Mouse (Mus musculus) gastrocnemius, postnatal 14 days (tissue): Measurements from ENCODE around the gene Ahnak2. TPM values are rescaled to one million over a fixed set of nuclear protein-coding genes. Genes with fewer than 3 reads are reported as not detected.

Experiments used
- DNase-seq: peaks from one replicate; pipeline ENCODE4 v3.0.0; 2021; ENCODE audit warnings: mixed read lengths
- intact Hi-C: fragments of 180-260 bp; cut with DNase I; formaldehyde crosslinking; loops from one replicate; pipeline ENCODE4 v1.15.1; 2025; ENCODE audit warnings: low total_unique reads
- total RNA-seq, 2 experiments: library from RNA; stranded (reverse); gene quantifications; 2 replicates each; pipeline ENCODE4 v1.2.3; 2021

Gene Ahnak2
- total RNA-seq, 2 experiments from 2014 or later: 7.8 to 11.3 TPM

DNA sequence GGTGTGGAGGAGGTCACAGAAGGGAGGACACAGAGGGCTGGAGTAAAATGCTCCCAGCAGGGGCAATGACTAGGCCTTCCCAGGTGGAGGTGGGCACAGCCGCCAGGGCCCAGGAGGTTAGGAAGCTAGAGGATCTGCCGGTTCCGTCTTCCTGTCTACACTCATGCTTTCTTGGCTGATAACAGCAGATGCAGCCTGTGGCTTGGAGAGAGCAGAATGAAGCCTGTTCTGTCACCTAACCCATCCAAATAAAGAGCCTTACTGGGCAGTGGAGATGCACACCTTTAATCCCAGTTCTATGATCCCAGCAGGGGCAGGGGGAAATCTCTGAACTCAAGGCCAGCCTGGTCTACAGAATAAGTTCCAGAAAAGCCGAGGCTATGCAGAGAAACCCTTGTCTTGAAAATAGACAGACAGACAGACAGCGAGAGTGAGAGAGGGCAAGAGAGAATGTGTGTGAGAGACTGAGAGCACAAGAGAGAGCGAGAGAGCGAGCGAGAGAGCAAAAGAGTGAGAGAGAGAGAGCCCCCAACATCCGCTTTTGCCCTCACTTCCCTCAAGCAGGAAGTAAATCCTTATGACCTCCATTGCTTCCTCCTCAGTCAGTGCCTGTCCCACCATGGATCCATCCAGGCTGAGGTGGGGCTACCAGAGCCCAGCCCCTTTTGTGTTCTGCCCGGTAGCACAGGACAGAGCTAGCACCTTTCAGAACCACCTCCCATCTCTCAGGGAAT lies 3.1 kb downstream of the Ahnak2 start:
- intact Hi-C loops: no loop called here
- peak; percentile 4 for DNase-seq

DNA sequence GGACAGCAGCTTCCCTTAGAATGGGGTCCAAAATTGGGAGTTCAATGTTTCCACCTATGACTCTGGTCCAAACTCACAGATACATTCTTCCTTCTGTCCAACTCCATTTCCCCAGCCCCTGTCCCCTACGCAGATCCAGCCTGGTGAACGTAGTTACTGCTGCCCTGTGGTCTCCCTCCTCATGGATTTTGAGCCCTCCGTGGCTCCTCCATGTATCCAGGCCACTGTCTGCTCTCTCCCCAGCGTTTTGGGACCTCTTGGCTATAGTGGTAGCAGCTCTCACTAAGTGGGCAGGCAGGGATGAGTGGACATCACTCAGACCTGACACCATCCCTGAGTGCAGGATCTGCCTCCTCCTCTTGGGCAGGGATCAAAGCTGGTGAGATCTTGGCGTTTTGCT lies 3.7 kb downstream of the Ahnak2 start:
- DNase-seq: no peak
- intact Hi-C loops: no loop called here

DNA sequence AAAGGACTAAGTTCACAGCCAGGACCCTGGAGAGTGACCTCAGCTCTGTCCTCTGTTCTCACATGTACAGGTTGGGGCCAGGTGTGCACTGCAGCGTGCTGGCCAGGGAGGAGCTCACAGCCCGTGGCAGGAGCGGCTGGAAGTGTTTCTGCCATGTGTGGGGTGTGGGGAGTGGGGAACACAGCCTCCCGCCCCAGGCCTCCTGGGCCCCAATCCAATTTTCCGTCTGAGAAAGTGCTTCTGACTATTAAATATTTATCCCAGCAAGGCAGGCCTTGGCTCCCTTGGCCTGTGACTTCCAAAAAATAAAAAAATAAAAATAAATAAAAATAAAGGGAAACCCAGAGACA lies 4.2 kb downstream of the Ahnak2 start:
- intact Hi-C loops: no loop called here
- peak; percentile 41 for DNase-seq

DNA sequence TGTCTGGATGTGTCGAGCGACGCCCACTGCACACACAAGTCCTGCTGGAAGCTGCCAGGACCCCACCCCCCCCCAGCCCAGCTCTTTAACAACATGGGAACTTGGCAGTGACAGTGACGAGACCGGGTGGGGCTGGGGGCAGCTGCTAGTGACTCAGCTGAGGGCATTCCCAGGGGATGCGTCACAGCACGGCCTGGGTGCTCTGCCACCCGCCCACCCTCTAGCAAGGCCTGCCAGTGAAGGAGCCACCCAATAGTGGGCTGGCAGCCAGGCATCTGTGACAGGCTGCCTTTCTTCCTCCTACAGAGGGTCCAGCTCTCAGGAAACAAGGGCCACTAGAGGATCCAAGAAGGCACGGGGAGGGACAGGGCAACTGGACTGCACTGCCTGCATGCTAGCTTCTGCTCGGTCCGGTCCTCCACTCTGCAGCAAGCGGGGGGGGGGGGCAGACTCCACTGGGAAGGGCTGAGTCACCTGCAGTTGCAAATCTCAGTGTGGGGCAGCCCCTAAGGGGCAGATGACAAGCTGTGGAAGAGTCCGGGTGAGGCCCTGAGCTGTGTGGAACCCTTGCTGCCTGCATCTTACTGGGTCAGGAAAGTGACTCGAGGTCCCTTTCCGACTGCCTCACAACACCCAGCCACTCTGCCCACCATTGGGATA lies 4.7 kb downstream of the Ahnak2 start:
- peak; percentile 40 for DNase-seq
- intact Hi-C loops: no loop called here

DNA sequence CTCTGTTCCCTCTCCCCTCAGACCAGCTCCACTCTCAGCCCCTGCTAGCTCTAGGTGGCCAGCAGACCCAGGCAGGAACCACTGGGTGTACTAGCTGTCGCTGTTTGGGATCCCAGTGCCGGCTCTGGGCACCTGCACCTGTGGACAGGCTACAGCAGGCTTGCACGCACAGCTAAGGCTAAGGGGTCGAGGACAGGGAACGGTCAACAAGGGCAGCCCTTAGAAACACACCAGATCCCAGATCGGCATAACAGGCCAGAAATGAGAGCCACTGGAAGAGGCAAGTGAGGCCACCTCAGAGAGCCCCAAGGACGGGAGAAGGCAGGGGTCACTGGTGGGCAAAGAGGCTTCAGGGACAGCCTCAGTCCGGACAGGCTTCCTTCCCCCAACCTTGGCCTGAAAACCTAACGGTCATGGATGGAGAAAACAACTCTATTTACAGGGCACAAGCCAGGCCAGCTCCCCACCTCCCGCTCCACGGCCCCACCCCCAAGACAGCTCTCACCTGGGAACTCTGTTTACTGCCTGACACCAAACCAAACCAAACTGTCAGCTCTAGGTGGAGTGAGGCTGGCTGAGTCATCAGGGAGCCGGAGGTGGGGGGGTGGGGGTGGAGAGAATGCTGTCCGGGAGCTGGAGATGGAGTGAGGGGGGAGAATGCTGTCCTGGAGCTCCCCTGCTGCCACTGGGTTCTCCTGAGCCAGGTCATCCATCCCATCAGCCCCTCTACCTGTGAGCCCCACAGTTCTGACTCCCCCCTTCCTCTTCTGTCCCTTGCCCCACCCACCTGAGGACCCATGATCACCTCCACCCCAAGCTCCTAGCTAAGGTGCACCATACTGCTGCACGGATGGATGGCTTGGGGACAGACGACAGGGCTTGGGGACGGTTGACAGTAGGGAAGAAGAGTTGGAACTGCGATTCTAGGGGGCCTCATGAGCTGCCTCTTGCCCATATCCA lies 5.6 kb downstream of the Ahnak2 start:
- DNase-seq: no peak
- intact Hi-C loops: no loop called here

DNA sequence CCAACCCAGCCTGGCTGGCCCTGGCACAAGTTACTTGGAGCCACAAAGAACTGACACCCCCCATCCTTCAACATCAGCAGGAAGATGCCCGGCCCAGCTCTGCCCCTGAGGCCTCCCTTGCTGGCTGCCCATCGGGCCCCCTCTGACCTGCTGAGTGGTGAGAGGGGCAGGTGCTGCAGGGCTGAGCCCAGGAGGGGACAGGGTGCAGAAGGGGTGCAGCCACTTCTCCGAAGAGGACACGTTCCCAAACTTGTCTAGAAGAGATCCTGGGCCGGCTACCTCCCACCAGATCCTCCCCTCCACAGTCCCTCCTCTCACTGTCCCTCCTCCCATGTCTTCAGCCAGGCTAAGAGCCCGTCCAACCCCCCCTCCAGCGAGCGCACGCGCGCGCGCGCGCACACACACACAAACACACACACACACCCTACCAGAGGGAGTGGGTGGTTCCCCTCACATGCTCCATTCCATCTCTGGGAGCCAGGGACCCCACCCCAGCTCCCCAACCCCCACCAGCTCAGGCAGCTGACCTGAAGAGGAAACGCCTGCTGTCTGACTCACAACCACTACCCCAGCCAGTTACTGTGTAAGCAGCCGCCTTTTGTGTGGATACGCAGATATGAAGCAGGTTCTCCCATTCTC lies 6.9 kb downstream of the Ahnak2 start:
- DNase-seq: peak; percentile 71
- intact Hi-C loops: no loop called here

DNA sequence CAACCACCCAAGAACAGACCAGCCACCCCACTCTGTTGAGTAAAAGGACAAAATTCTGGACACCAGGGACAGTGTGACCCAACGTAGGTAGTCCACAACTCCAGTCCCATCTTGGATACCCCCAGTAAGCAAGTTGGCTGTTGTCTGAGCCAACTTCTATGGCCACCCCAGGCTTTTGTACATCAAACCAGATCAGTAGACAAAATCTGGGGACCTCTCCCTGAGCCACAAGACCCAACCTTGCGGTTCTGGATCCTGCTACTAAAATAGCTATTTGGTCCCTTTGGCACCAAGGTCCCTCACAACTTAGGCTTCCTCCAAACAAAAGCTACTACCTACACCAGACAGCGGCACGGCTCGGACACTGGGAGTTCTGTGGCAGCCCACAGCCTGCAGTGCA lies 7.5 kb downstream of the Ahnak2 start:
- intact Hi-C loops: no loop called here
- DNase-seq: no peak

DNA sequence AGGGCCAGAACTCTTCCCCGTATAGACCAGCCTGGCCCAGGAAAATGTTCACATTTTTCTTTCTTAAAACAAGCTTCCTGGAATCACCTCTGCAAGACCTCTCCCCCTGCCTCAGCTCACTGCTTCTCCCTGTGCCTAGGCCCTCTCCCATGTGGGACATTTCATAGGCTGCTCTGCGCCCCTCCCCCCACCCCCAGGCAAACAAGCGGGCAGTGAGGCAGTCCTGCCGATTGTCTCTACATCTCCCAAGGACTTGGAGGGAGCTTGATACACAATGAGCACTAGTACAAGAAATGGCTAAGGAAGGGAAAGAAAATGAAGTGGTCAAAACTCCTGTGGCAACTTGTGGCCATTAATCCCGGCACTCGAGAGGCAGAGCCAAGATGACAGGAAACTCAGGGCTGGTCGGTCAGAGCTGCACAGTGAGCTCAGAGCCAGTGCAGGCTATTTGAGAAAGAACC lies 8.1 kb downstream of the Ahnak2 start:
- DNase-seq: no peak
- intact Hi-C loops: no loop called here

DNA sequence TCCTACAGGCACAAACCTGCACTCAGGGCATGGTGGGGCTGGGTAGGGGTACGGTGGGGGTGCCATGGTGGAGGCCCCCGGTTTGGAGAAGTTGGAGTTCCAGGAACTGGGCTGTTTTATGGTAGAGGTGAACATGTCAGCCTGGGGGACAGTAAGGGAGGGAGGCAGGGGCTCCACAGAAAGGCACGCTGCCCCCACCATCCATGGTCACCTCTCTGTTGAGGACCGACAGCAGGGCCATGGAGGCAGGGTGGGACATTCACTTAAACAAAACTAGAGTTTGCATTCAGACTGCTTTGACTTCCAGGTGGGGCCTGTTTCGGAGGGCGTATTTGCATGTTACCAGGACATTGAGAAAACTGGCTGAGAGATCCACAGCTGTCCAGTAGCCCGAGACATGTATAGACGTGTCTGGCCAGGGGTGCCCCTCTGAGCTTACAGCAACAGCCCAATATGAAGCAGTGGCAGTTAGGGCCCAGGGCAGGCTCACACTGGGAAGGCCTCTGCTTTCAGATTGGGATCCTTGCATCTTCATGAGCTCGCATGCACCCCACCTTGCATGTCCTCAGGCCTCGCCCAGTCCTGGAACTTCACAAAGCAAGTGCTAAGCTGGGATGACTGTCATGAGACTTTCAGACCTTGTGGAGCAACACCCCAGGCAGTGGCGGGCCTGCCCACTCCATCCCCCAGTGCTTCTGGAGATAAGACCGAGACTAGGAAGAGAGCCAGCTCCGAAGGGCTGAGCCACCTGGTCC lies 8.7 kb downstream of the Ahnak2 start:
- peak; percentile 47 for DNase-seq
- intact Hi-C loops: no loop called here

DNA sequence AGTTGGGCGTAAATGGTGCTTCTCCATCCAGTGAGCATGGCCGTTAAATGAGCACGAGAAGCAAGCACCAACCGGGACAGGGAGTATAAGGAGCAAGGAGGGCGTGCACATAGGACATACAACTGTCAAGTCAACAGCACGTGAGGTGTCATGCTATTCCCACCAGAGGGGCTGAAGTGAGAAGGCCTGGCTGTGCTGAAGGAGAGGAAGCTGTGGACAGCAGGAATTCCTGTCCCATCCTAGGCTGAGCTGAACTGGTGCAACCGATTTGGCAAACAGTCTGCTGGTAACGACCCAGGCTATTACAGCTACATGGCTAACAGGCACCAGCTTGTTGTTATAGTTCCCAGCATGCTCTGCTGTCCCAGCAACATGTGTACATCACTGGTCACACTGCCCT lies 11.4 kb downstream of the Ahnak2 start:
- intact Hi-C loops: no loop called here
- no peak for DNase-seq

DNA sequence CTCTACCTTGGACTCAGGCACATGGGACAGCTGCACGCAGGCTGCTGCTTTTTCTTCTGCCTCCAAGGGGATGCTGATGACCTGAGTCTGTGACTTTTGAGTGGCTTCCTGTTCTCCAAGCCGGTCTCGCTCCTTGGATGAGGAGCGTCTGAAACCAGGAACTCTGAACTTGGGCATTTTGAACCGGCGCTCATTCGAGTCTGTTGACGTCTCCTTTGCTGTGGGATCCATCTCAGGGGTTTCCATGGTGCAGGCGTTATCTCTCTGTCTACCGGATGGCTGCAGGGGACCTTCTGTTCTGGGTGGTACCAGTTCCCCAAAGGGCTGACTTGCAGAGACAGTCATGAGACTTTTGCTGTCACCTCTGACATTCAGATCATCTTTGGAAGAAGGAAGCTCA lies 28.0 kb downstream of the Ahnak2 start:
- intact Hi-C loops: no loop called here
- peak; percentile 1 for DNase-seq

DNA sequence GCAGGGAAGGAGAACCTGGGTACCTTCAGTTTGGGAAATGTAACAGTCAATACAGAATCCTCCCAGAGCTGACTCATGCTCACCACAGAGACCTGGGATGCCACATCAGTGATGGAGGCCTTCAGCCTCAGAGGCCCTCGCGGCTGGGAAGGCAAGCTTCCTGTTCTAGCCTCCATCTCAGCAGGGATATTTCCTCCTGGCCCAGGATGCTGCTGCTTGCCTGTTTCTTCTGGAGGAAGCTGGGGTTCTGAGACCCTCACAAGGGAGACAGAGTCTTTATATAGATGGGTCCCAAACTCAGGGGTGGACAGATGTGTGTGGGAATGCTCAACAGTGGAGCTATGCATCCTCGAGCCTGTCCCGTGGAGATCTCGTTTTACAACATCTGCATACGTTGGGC lies 28.4 kb downstream of the Ahnak2 start:
- peak; percentile 1 for DNase-seq

DNA sequence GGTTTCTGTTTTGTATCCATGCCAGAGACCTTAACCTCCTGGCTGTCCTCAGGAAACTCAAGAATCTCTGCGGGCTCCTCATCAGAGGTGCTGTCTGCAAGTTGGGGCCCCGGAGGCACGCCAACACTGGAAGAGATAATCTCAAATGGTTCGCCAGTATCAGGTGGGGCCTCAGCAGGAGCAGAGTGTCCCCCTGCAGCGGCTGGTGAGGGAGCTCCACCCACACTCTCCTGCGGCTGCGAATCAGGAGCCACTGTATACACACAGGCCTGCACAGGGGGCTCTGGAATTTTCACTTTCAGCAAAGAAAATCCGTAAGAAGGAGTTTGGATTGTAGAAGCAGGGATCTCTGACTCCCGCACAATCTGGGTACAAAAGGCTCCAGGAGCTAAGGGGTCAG lies 29.1 kb downstream of the Ahnak2 start:
- intact Hi-C loops: no loop called here
- peak; percentile 1 for DNase-seq

More for the DNA sequence above, 28.4 kb downstream of the Ahnak2 start:
- intact Hi-C loops: no loop called here

DNA sequence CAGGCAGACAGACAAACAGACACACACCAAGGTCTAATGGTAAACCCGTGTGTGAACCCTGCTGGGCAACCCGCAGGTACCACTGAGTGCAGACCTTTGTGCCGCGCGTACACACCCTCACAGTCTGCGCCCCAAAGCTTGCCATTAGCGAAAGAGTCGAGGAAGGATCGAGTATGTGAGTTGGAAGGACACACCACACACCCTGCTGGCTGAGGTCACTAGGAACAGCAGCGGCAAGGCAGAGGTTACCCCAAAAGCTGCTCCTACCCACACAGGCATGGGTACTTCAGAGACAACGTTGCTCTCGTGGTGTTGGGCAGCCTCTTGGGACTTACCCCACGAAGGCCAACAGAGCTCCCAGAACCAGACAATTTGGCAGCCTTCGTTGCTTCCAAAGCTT lies 30.2 kb downstream of the Ahnak2 start:
- peak; percentile 1 for DNase-seq
- intact Hi-C loops: no loop called here

DNA sequence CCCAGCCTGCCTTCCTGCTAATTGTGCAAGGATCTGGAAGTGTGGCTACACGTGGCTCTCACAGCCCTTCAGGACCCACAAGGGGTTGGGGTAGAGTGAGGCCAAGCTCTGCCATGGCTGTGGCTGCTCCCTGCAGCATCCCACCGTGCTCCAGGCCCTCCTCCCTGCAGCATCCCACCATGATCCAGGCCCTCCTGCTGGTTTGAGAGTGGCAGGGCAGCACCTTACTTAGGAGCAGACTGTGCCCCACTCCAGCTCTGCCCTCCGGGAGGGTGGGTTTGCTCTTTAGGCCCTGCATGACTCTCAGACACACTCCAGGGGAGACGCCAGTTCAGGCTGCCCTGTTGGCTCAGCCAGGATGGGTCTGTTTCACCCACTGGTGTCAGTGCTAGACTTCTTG lies 32.1 kb downstream of the Ahnak2 start:
- peak; percentile 2 for DNase-seq
- intact Hi-C loops: no loop called here

DNA sequence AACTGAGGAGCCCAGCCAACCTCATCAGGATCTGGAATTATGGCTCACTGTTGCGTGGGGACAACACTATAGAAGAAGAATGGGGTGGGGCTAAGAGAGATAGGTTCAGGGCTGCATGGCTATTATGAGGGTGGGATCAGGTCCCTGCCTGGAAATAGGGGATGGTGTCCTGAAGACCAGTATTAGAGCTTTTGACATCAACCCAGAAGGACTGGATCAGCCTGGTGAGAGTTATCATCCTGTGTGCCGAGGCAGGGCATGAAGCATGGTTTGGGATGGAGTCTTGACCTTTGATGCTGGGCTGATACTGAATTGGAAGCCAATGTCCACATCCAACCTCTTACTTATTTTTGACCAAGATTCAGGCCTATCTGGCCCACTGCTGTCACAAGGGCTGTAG lies 32.7 kb downstream of the Ahnak2 start:
- intact Hi-C loops: no loop called here
- no peak for DNase-seq

DNA sequence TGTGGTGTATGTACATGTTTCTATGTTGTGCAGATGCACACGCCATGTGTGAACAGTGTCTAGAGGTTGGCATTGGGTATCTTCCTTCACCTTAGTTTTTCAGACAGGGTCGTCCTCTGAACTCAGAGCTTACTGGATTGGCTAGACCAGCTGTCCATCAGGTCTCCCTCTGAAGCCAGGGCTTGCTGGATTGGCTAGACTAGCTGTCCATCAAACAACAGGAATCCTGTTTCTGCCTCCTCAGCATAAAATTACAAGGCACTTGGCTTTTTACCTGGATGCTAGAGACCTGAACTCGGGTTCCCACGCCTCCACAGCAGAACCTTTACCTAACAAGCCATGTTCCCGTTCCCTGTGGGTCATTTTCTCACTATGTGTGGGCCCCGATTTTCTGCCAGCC lies 33.4 kb downstream of the Ahnak2 start:
- intact Hi-C loops: no loop called here
- peak; percentile 3 for DNase-seq

DNA sequence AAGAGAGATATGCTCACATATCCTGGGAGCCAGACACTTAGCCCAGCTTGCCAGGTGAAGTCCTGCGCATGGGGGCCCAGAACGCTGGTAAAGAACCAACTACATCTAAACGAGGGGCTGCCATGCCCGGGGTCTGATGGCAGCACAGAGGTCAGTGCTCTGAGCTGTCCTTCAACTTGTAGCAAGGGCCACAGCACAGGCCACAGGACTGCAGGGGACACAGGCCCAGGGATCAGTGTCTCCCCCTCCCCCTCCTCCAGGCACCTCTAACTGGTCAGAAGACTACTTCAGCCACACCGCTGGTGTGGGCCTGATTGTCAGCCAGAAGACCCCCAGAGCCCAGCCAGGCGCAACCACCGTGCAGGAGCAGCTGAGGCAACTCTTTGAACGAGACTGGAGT lies 34.3 kb downstream of the Ahnak2 start:
- peak; percentile 2 for DNase-seq
- intact Hi-C loops: no loop called here
